Mouse (Mus musculus): ENCODE measurements at regions not wholly inside any gene's neighbourhood (a gene's known extent, or its start where the extent isn't known, plus 50 kb on each side); places are given as distances from the start of the nearest gene placed in this dataset.

GRCm38 (mm10) chr2:133141341-133142035, 195.8 kb upstream of the Fermt1 start:
- no peak for TF ChIP-seq CTCF (IDR thresholded peaks at IDR 0.05; ENCODE audit: insufficient read depth, low read length)
- TF ChIP-seq POLR2A (IDR thresholded peaks at IDR 0.05; ENCODE audit: borderline replicate concordance, extremely low read depth, low read depth, low read length): no peak
